Comparison of ENCODE assay signal across 15 mouse cellular contexts in the genomic region with DNA sequence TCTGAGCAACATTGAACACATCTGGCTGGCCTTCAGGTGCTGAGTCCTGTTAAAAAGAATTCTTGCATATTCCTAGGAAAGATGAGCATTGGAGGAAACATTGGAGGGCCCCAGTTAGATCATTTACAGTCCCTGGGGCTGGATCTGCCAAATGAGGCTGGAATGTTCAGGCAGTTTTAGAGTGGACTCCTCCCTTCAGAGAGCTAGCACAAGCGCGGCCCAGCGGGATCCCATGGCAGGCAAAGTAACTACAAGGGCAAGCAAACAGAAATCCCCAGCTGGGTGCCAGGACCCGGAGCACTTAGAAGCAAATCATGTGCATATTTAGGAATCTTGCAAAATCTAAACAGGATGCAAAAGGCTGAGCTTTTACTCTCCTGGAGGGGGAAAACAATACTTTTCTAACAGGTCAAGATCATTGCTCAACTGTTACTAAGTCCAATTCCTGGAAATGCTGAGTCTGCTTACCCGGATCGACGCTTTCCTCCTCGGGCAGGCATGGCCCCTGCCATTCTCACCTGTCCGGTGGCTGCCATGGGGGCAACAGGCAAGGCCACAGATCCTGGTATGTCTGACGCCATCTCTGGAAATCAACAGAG. TPM values are rescaled to one million over a fixed set of nuclear protein-coding genes. Genes with fewer than 3 reads are reported as not detected.
A peak's percentile ranks its signal among the peaks of the same experiment; 100 is the strongest.
DNase-seq lines count a peak whose midpoint lies in the region; ATAC-seq lines count a peak whose summit lies in the region.
"Had no signal": no experiment of that assay in that cellular context is flagged by ENCODE, and none has a peak within 500 bp of the region (broad histone marks: within the 10 kb centered on the region; RNA-seq: fewer than 3 reads in every experiment).

No protein-coding gene starts in this region.

- H3K4me2 ChIP-seq in kidney, embryonic 14.5 days (replicated peaks; ENCODE audit: low read depth, low read length), result no peak overlapping the region
- H3K4me2 ChIP-seq: limb, embryonic 12.5 days; stomach, embryonic 15.5 days had no signal

- no peak overlapping the region for H3K27ac ChIP-seq in kidney, embryonic 14.5 days (ENCODE audit: low read depth, low read length)
- H3K27ac ChIP-seq: limb, embryonic 12.5 days; macrophage; stomach, embryonic 15.5 days had no signal

- no peaks in the 10 kb centered on the region for H3K9me3 ChIP-seq in kidney, embryonic 14.5 days (ENCODE audit: control insufficient read depth, low read length)
- H3K9me3 ChIP-seq: limb, embryonic 12.5 days; stomach, embryonic 15.5 days had no signal

- H3K4me1 ChIP-seq in kidney, embryonic 14.5 days (ENCODE audit: control insufficient read depth, insufficient read depth, low read length), result peaks cover 6% of the 10 kb centered on the region
- H3K4me1 ChIP-seq: limb, embryonic 12.5 days; stomach, embryonic 15.5 days had no signal

- H3K9ac ChIP-seq in kidney, embryonic 14.5 days (ENCODE audit: low read depth, low read length), result no peak overlapping the region
- H3K9ac ChIP-seq: limb, embryonic 12.5 days; stomach, embryonic 15.5 days had no signal

- no peak overlapping the region for H3K4me3 ChIP-seq in kidney, embryonic 14.5 days (ENCODE audit: low read length)
- H3K4me3 ChIP-seq: limb, embryonic 12.5 days; stomach, embryonic 15.5 days had no signal

- no peaks in the 10 kb centered on the region for H3K36me3 ChIP-seq in kidney, embryonic 14.5 days (ENCODE audit: control insufficient read depth, insufficient read depth, low read length)
- H3K36me3 ChIP-seq: stomach, embryonic 15.5 days had no signal

- 82% methylated on average over 10 of the region's 10 CpGs for WGBS in kidney, embryonic 14.5 days

- no peaks in the 10 kb centered on the region for H3K27me3 ChIP-seq in kidney, embryonic 14.5 days (ENCODE audit: control insufficient read depth, insufficient read depth, low read length)
- H3K27me3 ChIP-seq: CH12.LX; limb, embryonic 12.5 days; stomach, embryonic 15.5 days had no signal

- ATAC-seq in kidney, embryonic 14.5 days (ENCODE audit: low FRiP score, low TSS enrichment), result no peak
- ATAC-seq: forebrain, embryonic 16.5 days had no signal

- DNase-seq in kidney, adult 18-20 months, result peak; percentile 78
- DNase-seq in Muller cell, postnatal 12 days (ENCODE audit: inconsistent ontology term), result peak; percentile 75
- peak; percentile 44 for DNase-seq in brain, adult 2 months (ENCODE audit: low read depth, low spot score)
- peak; percentile 42 to 61 for DNase-seq in kidney, postnatal 4 days
- no peak for DNase-seq in layer of hippocampus, adult 9-11 months
- no peak for DNase-seq in T-cell, adult 2 months (ENCODE audit: low spot score)
- DNase-seq in right cerebral cortex, adult 2 months (ENCODE audit: low spot score in 2 of 2), result no peak
- DNase-seq: cerebellum, adult 11-12 months; heart, adult 18-20 months had no signal

RNA-seq across cellular contexts. Expression of gene Arnt2, which starts 48.8 kb away (rescaled TPM):
- polyA plus RNA-seq in kidney, embryonic 14.5 days (2014; fragmentation: Nextera tagmentation; extraction: Ambion mirVana), result 8.6 and 10.5 TPM in 2 replicates

Comparison
In these comparisons a context has a peak if more than half of its experiments do, and no peak if none do; other contexts are left out.
1. DNase-seq: peak in kidney, adult 18-20 months (single experiment), Muller cell, postnatal 12 days (single experiment), brain, adult 2 months (single experiment) and kidney, postnatal 4 days (2 of 2); none in layer of hippocampus, adult 9-11 months (single experiment), T-cell, adult 2 months (single experiment) and right cerebral cortex, adult 2 months (0 of 2).